Mouse (Mus musculus) kidney, adult 2 months (tissue): ENCODE measurements at regions not wholly inside any gene's neighbourhood (a gene's known extent, or its start where the extent isn't known, plus 50 kb on each side); places are given as distances from the start of the nearest gene placed in this dataset.

ENCODE experiments used
- DNase-seq: peaks from one replicate; pipeline ENCODE4 v3.0.0; 2021
- H3K27ac ChIP-seq: fragments of 200-500 bp; 2 replicates; pipeline ENCODE4 v1.5.1; 2012; ENCODE audit warnings: low read depth, low read length, control low read depth, inconsistent platforms; ENCODE audit not compliant: insufficient read depth
- H3K27me3 ChIP-seq: fragments of 200-500 bp; replicated peaks from 2 replicates; pipeline ENCODE4 v1.6.1; 2012; ENCODE audit warnings: mild to moderate bottlenecking, moderate library complexity, low read length, inconsistent platforms; ENCODE audit not compliant: control insufficient read depth, insufficient read depth
- H3K36me3 ChIP-seq: fragments of 200-500 bp; 2 replicates; pipeline ENCODE4 v1.6.1; 2012; ENCODE audit warnings: mild to moderate bottlenecking, moderate library complexity, low read length, inconsistent platforms; ENCODE audit not compliant: control insufficient read depth, insufficient read depth
- H3K4me1 ChIP-seq: fragments of 200-500 bp; 2 replicates; pipeline ENCODE4 v1.6.1; 2011; ENCODE audit warnings: low read length; ENCODE audit not compliant: control insufficient read depth, insufficient read depth
- H3K4me3 ChIP-seq: fragments of 200-500 bp; 2 replicates; pipeline ENCODE4 v1.5.1; 2011; ENCODE audit warnings: mild to moderate bottlenecking, low read depth, low read length, control low read depth; ENCODE audit not compliant: insufficient read depth
- CTCF ChIP-seq: fragments of 200-500 bp; conservative IDR thresholded peaks from 2 replicates; pipeline ENCODE4 v1.5.1; 2011; ENCODE audit warnings: low read depth, mild to moderate bottlenecking, control low read depth, low read length, moderate library complexity, mixed read lengths; ENCODE audit not compliant: insufficient read depth, insufficient read length
- POLR2A ChIP-seq: fragments of 200-500 bp; IDR thresholded peaks from one replicate; pipeline ENCODE4 v1.6.1; 2011; ENCODE audit warnings: low read depth, low read length, control low read depth
- WGBS: fragments of 180-500 bp; shearing (Covaris S2); methylation state at CpG from one replicate; pipeline ENCODE4 v1.1.7; 2018; 5-methylcytosine and 5-hydroxymethylcytosine counted together

DNA sequence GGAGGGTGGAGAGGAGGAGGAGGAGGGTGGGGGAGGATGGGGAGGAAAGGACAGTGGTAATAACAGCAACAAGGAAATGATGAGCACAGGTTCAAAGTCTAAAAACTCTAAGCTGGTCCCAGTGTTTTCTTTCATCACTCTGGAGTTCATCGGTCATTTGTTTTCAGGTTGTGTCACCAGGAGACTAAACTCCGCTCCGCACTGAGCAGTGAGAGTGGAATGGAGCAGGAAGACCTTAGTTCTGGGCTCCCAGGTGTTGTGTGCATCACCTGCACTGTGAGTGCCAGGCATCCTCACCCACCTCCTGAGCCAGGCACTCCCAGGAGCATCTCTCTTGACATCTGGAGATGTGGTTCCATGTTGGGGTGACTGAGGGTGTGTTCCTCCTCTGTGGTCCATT lies 241.3 kb upstream of the 1700056E22Rik start:
- DNase-seq: no peak
- 87% methylated on average over 3 of the region's 3 CpGs for WGBS
- Histone ChIP-seq H3K27ac (no peak overlapping the region), H3K4me3 (no peak overlapping the region), H3K4me1 (no peaks in the 10 kb centered on the region), H3K36me3 (no peaks in the 10 kb centered on the region), H3K27me3 (no peaks in the 10 kb centered on the region)
- TF ChIP-seq POLR2A (no peak), CTCF (no peak)

GRCm38 (mm10) chr1:184274704-184275103 lies 240.6 kb upstream of the 1700056E22Rik start:
- no peak for TF ChIP-seq POLR2A
- no peak for TF ChIP-seq CTCF
- no peak for DNase-seq
- Histone ChIP-seq H3K36me3 (no peaks in the 10 kb centered on the region), H3K4me1 (no peaks in the 10 kb centered on the region), H3K27ac (no peak overlapping the region), H3K27me3 (no peaks in the 10 kb centered on the region), H3K4me3 (no peak overlapping the region)
- WGBS: 77% methylated on average over 6 of the region's 6 CpGs

- WGBS: 82% methylated on average over 1 of the region's 1 CpGs
- no peak for TF ChIP-seq POLR2A
- TF ChIP-seq CTCF: peak; percentile 25; the same call in 1 of the 2 replicates
- Histone ChIP-seq H3K27ac (no peak overlapping the region), H3K27me3 (no peaks in the 10 kb centered on the region), H3K4me3 (no peak overlapping the region), H3K4me1 (no peaks in the 10 kb centered on the region), H3K36me3 (no peaks in the 10 kb centered on the region)
- no peak for DNase-seq
Observed at GRCm38 (mm10) chr1:184273722-184274121, 239.6 kb upstream of the 1700056E22Rik start.

GRCm38 (mm10) chr1:184271254-184271653 lies 237.2 kb upstream of the 1700056E22Rik start:
- WGBS: 83% methylated on average over 8 of the region's 8 CpGs
- TF ChIP-seq POLR2A (no peak), CTCF (no peak)
- DNase-seq: no peak
- H3K4me1 ChIP-seq: no peaks in the 10 kb centered on the region
- H3K27ac ChIP-seq: no peak overlapping the region
- H3K36me3 ChIP-seq: no peaks in the 10 kb centered on the region
- H3K27me3 ChIP-seq: 0 out of 2 replicates have a peak, but pooled peaks cover 1% of the 10 kb centered on the region
- H3K4me3 ChIP-seq: no peak overlapping the region

DNA sequence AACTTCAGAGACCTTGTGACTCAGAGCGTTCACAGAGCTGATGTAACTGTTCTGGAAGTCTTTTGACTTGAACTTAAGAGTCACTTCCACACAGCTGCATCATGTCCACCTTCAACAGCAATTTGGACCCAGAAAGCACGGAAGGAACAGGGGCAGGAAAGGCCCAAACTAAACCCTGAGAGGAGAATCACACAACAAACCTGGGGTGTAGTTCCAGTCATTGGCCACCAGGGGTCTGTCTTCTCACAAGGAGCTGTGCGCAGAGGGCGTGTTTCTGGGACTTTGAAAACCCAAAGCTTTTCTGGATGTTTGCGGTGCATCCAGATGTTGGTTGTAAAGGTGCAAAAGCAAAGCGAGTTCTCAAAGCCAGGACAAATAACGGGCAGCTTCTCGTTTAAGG lies 231.9 kb upstream of the 1700056E22Rik start:
- no peaks in the 10 kb centered on the region for H3K36me3 ChIP-seq
- 0 out of 2 replicates have a peak, but pooled peaks cover 1% of the 10 kb centered on the region for H3K27me3 ChIP-seq
- peak; percentile 66 for DNase-seq
- no peak overlapping the region for H3K27ac ChIP-seq
- TF ChIP-seq CTCF (peak; percentile 90), POLR2A (no peak)
- 10% methylated on average over 8 of the region's 8 CpGs for WGBS
- H3K4me1 ChIP-seq: no peaks in the 10 kb centered on the region
- H3K4me3 ChIP-seq: no peak overlapping the region

DNA sequence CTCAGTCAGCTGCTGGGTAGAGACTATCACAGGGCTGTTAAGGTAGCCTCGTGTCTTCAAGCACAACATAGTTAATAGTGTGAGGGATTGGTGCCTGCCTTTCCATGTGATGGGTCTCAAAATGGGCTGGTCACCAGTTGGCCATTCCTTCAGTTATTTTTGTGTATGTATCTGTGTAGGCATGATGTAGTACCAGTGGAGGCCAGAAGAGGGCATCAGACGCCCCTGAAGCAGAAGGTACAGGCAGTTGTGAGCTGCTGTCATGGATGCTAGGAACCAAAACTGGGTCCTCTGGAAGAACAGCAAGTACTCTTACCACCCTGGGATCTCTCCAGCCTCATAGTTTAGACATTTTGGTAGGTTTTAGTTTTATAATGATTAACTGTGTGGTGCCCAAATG lies 228.9 kb upstream of the 1700056E22Rik start:
- no peak for TF ChIP-seq POLR2A
- peak; percentile 42; the same call in 1 of the 2 replicates for TF ChIP-seq CTCF
- no peaks in the 10 kb centered on the region for H3K4me1 ChIP-seq
- no peak overlapping the region for H3K27ac ChIP-seq
- WGBS: 67% methylated on average over 2 of the region's 2 CpGs
- no peak overlapping the region for H3K4me3 ChIP-seq
- no peaks in the 10 kb centered on the region for H3K27me3 ChIP-seq
- no peak for DNase-seq
- no peaks in the 10 kb centered on the region for H3K36me3 ChIP-seq

- Histone ChIP-seq H3K4me1 (no peaks in the 10 kb centered on the region), H3K27ac (no peak overlapping the region), H3K36me3 (no peaks in the 10 kb centered on the region), H3K4me3 (no peak overlapping the region), H3K27me3 (no peaks in the 10 kb centered on the region)
- WGBS: 87% methylated on average over 6 of the region's 6 CpGs
- DNase-seq: no peak
- no peak for TF ChIP-seq POLR2A
- TF ChIP-seq CTCF: no peak
Observed at GRCm38 (mm10) chr1:184261385-184261727, 227.3 kb upstream of the 1700056E22Rik start.
